Mouse (Mus musculus) heart, embryonic 16.5 days (tissue): Measurements from ENCODE around the gene Wdr78. TPM values are rescaled to one million over a fixed set of nuclear protein-coding genes. Genes with fewer than 3 reads are reported as not detected.
A peak's percentile ranks its signal among the peaks of the same experiment; 100 is the strongest.

Experiments
- ATAC-seq: fragments of 200-750 bp; cut with Nextera tagmentation; replicated peaks from 2 replicates; pipeline ENCODE4 v1.8.0; 2017; ENCODE audit warnings: moderate number of reproducible peaks; ENCODE audit not compliant: insufficient read depth, low FRiP score; ENCODE audit errors: extremely low read depth
- H3K27ac ChIP-seq: fragments of 300-500 bp; sonication (generic); 2 replicates; pipeline ENCODE4 v1.5.1; 2014; ENCODE audit warnings: mild to moderate bottlenecking, low read length, control low read depth, moderate library complexity
- H3K27me3 ChIP-seq: fragments of 300-500 bp; sonication (generic); 2 replicates; pipeline ENCODE4 v1.6.1; 2014; ENCODE audit warnings: low read length, mixed read lengths; ENCODE audit not compliant: control insufficient read depth, insufficient read depth
- H3K36me3 ChIP-seq: fragments of 300-500 bp; sonication (generic); 2 replicates; pipeline ENCODE4 v1.6.1; 2014; ENCODE audit not compliant: control insufficient read depth, insufficient read depth
- H3K4me1 ChIP-seq: fragments of 300-500 bp; sonication (generic); 2 replicates; pipeline ENCODE4 v1.6.1; 2014; ENCODE audit warnings: low read length, mixed read lengths; ENCODE audit not compliant: control insufficient read depth, insufficient read depth
- H3K4me2 ChIP-seq: fragments of 300-500 bp; sonication (generic); 2 replicates; pipeline ENCODE4 v1.6.1; 2014; ENCODE audit warnings: low read depth, mild to moderate bottlenecking, control low read depth, low read length
- H3K4me3 ChIP-seq: fragments of 300-500 bp; sonication (generic); 2 replicates; pipeline ENCODE4 v1.5.1; 2014; ENCODE audit warnings: mild to moderate bottlenecking, control low read depth, low read length
- H3K9ac ChIP-seq: fragments of 300-500 bp; sonication (generic); 2 replicates; pipeline ENCODE4 v1.6.1; 2014; ENCODE audit warnings: low read length, control low read depth
- H3K9me3 ChIP-seq: fragments of 300-500 bp; sonication (generic); replicated peaks from 2 replicates; pipeline ENCODE4 v1.6.1; 2016; ENCODE audit warnings: low read length; ENCODE audit not compliant: control insufficient read depth
- WGBS: fragments of 180-500 bp; shearing (Covaris S2); extraction: QIAGEN DNeasy Blood & Tissue Kit; methylation state at CpG from one replicate; pipeline ENCODE4 v1.1.7; 2014; 5-methylcytosine and 5-hydroxymethylcytosine counted together
- polyA plus RNA-seq: library from polyadenylated mRNA; unstranded; fragments of >200 nt; fragmentation: Nextera tagmentation; extraction: Ambion mirVana; gene quantifications from 2 replicates; pipeline ENCODE4 v1.2.1, GENCODE M21; 2015

Gene Wdr78
- 2.0 and 2.1 TPM in 2 replicates for polyA plus RNA-seq

DNA sequence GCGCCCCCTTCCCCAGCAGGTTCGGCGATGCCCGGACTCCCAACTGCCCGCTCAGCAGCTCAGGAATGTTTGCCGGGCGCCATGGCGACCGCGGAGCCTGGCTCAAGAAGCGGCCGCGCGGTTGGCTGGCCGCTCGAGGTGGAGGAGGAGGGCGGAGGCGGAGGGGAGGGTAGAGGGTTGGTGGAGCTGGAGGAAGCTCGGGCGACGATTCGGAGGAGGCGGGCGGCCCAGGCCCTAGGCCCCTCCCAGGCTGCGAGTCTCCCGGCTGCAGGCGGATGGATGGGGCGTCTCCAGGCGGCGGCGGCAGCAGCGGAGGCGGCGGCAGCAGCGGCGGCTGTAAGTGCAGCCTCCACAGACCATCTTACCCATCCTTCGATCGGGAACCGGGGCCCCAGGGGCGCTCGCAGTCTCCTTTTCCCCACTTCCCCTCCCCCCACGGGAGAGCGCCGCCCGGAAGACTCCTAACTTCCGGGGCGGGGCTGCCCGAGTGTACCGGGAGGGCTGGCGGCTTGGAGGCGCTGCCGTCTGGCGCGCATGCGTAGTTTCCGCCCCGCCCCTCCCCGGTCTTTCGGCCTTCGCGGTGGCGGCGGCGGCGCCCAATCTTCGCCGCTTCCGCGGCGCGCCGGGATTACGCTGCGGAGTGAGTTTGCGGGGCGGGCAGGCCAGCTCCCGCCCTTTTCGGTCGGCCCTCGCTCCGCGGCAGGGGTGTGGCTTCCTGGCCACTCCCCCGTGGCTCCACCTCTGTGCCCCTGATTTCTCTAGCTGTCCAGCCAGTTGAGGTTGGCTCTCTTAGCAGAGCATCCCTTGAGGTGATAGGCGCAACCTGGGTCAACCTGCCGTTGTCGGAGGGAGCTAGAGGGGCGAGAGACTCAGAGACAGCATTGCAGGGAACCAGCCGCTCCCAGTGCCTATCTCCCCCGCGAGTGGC, at the start of gene Wdr78, which contains the start of gene Mier1:
Gene Wdr78 (minus strand): TSS at position 372 of the 928 bp plus-strand sequence.
Gene Mier1 (plus strand): TSS at position 207 of the 928 bp plus-strand sequence.
- Histone ChIP-seq H3K9me3 (no peaks in the 10 kb centered on the region), H3K9ac (peak within 1 kb of the TSS; percentile 93), H3K4me3 (peak within 1 kb of the TSS; percentile 73), H3K4me1 (peaks cover 22% of the 10 kb centered on the region), H3K4me2 (peak within 1 kb of the TSS; percentile 82), H3K27ac (peak within 1 kb of the TSS; percentile 99), H3K36me3 (0 out of 2 replicates have a peak, but pooled peaks cover 3% of the 10 kb centered on the region), H3K27me3 (no peaks in the 10 kb centered on the region)
- WGBS: under 1% methylated on average over 80 of the region's 90 CpGs
- peak; percentile 99 for ATAC-seq

DNA sequence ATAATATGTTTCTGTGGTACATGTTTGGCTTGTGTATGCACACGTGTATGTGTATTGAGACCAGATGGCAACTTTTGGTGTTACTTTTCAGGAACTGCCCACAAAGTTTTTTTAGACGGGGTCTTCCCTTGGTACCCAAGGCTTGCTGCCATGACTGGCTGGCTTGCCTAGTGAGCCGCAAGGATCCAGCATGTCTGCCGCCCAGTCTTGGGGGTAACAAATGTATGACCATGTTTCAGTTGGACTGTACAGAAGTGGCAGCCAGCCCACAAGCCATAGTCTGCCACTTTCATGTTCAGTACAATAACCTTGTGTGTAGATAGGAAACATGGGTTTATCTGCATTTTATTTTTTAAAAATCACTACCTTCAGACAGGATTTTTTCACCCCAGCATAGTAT, 44.4 kb upstream of the Wdr78 start:
- Histone ChIP-seq H3K27ac (no peak overlapping the region), H3K4me1 (no peaks in the 10 kb centered on the region), H3K9me3 (no peaks in the 10 kb centered on the region), H3K4me3 (no peak overlapping the region), H3K9ac (no peak overlapping the region), H3K4me2 (no peak overlapping the region), H3K27me3 (no peaks in the 10 kb centered on the region), H3K36me3 (peaks cover 49% of the 10 kb centered on the region)
- 91% methylated on average over 4 of the region's 4 CpGs for WGBS
- ATAC-seq: no peak

DNA sequence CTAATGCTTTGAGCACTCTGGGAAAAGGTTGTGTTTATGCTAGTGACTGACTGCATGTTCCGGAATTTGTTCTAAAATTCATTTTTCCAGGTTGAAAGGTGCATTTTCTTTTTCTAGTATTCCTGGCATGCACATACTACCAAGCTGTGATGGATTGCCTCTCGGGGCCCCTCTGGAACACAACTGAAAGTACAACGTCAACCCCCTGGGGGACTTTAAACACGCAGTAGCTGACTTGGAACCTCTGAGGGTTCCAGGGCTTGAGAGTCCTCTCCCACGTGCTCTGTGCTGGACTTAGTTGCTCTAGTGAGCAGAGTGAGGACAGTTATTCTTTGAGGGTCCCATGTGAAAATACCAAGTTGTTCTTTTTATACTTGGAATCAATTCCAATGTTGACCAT, 37.6 kb upstream of the Wdr78 start:
- H3K27me3 ChIP-seq: no peaks in the 10 kb centered on the region
- H3K4me1 ChIP-seq: no peaks in the 10 kb centered on the region
- no peaks in the 10 kb centered on the region for H3K9me3 ChIP-seq
- no peak overlapping the region for H3K4me2 ChIP-seq
- peaks cover 49% of the 10 kb centered on the region for H3K36me3 ChIP-seq
- no peak for ATAC-seq
- H3K4me3 ChIP-seq: no peak overlapping the region
- no peak overlapping the region for H3K27ac ChIP-seq
- WGBS: 82% methylated on average over 5 of the region's 5 CpGs
- no peak overlapping the region for H3K9ac ChIP-seq

DNA sequence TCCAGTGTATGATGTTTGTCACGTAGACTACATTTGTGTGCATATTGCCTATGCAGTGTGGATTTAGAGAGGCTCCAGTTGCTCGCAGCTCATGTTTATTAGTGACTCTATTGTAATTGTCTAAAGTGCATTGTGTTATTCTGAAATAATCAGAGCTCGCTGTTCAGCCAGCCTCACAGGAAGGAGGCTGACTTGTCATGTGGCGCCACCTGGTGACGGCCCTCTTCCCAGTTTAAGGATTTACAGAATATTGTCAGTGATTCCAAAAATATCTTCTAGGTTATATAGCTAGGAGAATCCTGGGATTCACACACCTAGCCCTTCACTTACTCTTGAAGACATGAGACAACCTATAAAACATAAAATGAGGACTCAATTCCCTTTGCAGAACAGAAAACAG, 32.0 kb upstream of the Wdr78 start:
- H3K36me3 ChIP-seq: peaks cover 43% of the 10 kb centered on the region
- H3K4me2 ChIP-seq: no peak overlapping the region
- H3K9ac ChIP-seq: no peak overlapping the region
- ATAC-seq: no peak
- H3K27me3 ChIP-seq: no peaks in the 10 kb centered on the region
- H3K4me3 ChIP-seq: no peak overlapping the region
- H3K4me1 ChIP-seq: no peaks in the 10 kb centered on the region
- H3K27ac ChIP-seq: no peak overlapping the region
- WGBS: 41% methylated on average over 5 of the region's 5 CpGs
- no peaks in the 10 kb centered on the region for H3K9me3 ChIP-seq

DNA sequence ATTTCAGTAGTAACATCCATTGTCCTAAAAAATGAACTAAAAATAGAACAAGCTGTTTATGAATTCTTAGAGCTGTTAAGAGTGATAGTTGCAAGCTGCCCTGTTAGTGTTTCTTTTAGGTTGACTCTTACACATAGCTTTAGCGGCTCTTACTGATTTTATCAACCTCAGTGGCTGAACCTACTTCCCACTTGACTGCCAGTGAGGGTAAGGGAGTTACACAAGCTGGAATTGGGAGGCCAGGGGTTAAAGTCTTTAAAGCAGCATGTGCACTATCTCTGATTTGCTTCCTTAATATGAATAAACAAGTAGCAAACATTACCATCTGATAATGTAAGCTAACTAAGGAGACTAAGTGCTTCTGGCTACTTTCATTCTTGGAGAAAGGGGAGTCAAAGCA, 22.6 kb upstream of the Wdr78 start:
- Histone ChIP-seq H3K4me3 (no peak overlapping the region), H3K4me1 (peaks cover 3% of the 10 kb centered on the region), H3K36me3 (peaks cover 21% of the 10 kb centered on the region), H3K9ac (no peak overlapping the region), H3K4me2 (no peak overlapping the region), H3K27ac (no peak overlapping the region), H3K9me3 (no peaks in the 10 kb centered on the region), H3K27me3 (no peaks in the 10 kb centered on the region)
- no peak for ATAC-seq
- 29% methylated on average over 1 of the region's 1 CpGs for WGBS

DNA sequence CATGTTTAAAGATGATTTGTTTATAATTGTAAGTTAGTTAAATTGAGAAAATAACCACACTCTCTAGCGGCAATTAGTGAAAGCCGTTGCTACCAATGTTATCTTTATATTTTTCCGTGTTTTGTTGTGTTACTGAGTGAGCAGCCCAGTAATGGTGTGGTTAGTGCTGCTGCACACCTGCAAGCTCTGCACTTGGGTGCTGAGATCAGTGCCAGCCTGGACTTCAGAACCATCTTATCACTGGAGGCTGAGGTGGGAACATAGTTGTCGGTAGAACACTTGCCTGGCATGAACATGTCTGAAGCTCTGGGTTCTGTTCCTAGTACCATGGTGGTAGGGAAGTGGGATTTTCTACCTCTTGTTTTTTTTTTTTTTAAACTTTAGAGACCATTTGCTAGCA, 12.2 kb upstream of the Wdr78 start:
- Histone ChIP-seq H3K4me1 (peaks cover 15% of the 10 kb centered on the region), H3K4me3 (no peak overlapping the region), H3K27me3 (no peaks in the 10 kb centered on the region), H3K9ac (no peak overlapping the region), H3K36me3 (peaks cover 3% of the 10 kb centered on the region; the same call in 1 of the 2 replicates), H3K9me3 (no peaks in the 10 kb centered on the region), H3K27ac (no peak overlapping the region), H3K4me2 (no peak overlapping the region)
- ATAC-seq: no peak
- WGBS: 72% methylated on average over 4 of the region's 4 CpGs

DNA sequence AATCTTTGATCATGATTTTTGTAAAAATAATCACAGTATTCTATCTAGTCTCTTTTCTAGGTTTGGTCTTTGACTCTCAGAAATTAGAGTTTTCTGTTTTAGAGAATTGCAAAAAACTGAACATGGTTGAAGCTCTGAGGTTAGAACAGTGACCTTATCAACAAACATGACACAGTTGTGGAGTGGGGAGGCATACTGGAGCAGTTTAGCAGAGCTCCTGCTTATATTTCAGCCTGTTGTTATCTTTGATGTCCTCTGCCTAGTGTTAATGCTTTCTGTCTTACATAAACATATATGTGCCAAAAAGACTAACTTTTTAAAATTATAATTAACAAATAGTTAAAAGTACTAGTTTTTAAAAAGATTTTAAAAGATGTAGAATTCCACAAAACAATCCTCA, 9.3 kb upstream of the Wdr78 start:
- no peaks in the 10 kb centered on the region for H3K27me3 ChIP-seq
- no peak for ATAC-seq

DNA sequence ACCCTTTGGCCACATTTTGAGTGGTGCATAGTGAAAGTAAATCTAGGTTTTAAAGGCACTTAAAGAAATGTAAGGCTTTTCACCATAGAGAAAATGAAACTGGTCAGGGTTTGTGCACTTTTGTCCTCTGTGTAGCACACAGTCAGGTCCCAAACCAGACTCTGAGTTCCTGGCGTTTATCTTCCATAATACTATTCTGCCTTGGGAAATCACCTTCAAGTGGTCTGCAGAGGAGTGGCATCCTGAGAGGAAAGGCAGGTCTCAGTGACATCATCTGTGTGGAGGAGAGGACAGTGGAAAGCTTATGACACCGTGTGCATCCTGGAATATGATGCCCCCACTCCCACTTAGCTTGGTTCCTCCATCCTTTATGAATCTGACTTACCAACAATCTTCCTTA, 8.7 kb upstream of the Wdr78 start:
- no peaks in the 10 kb centered on the region for H3K36me3 ChIP-seq
- H3K4me2 ChIP-seq: peak overlapping the region; percentile 43
- WGBS: 19% methylated on average over 2 of the region's 2 CpGs
- 0 out of 2 replicates have a peak overlapping the region, but pooled peaks have one; percentile 5 for H3K4me3 ChIP-seq
- peak overlapping the region; percentile 29; the same call in 1 of the 2 replicates for H3K9ac ChIP-seq
- peaks cover 27% of the 10 kb centered on the region for H3K4me1 ChIP-seq
- no peak for ATAC-seq
- H3K27me3 ChIP-seq: no peaks in the 10 kb centered on the region
- no peaks in the 10 kb centered on the region for H3K9me3 ChIP-seq
- peak overlapping the region; percentile 56 for H3K27ac ChIP-seq

More for the DNA sequence above, 9.3 kb upstream of the Wdr78 start:
- H3K4me3 ChIP-seq: no peak overlapping the region
- no peak overlapping the region for H3K4me2 ChIP-seq
- no peak overlapping the region for H3K27ac ChIP-seq
- H3K4me1 ChIP-seq: peaks cover 25% of the 10 kb centered on the region
- no peaks in the 10 kb centered on the region for H3K36me3 ChIP-seq
- no peaks in the 10 kb centered on the region for H3K9me3 ChIP-seq
- H3K9ac ChIP-seq: no peak overlapping the region

DNA sequence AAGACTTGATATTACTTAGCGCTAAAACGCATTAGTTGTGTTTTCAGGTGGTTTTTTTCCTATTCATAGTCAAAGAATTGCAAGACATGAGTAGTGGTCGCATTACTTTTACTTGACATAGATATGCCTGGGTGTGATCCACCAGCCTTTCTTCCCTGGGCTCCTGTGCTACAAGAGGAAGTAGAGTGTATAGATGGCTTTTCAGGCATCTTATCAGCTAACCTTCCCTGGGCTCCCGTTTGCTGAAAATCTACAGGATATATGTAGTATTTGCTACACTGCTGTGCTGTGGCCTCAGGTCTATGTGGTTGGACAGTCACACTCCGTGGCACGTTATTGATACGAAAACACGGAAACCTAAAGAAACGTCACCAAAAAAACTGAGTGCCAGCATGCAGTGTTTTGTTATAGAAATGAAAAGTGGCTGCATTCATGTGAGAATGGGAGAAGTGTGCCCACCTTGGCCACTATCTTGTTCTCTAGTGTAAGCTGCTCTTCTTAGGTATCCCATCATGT, 6.6 kb upstream of the Wdr78 start:
- 0 out of 2 replicates have a peak, but pooled peaks cover 3% of the 10 kb centered on the region for H3K36me3 ChIP-seq
- ATAC-seq: no peak
- no peaks in the 10 kb centered on the region for H3K27me3 ChIP-seq
- H3K4me2 ChIP-seq: peak overlapping the region; percentile 73
- no peaks in the 10 kb centered on the region for H3K9me3 ChIP-seq
- H3K4me1 ChIP-seq: peaks cover 21% of the 10 kb centered on the region
- peak overlapping the region; percentile 91; the same call in 1 of the 2 replicates for H3K9ac ChIP-seq
- peak overlapping the region; percentile 97 for H3K4me3 ChIP-seq
- no peak overlapping the region for H3K27ac ChIP-seq
- WGBS: 71% methylated on average over 9 of the region's 9 CpGs
